Mouse (Mus musculus): ENCODE data around the gene Mapk1.

The Mapk1 gene

DNA sequence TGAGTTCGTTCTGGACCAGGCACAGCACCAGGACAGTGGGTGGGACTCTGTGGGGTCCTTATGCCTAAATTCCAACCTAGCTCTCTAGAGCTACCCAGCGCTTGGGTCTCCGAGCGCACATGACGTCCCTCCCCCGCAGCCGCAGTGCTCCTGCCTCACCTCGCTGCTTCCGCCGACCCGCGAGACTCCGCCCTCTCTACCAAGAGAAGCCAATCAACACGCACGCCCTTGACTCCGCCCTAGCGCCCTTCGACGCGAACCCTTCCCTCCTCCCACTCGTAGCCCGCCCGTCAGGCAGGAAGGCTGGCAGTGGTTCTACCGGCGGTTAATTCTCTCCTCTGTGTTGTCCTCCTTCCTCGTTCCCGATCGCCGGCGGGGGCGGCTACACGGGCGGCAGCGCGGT lies at the start of gene Mapk1:
Gene Mapk1 (plus strand): TSS at position 252 of the 403 bp plus-strand sequence.
- under 1% methylated on average over 35 of the region's 35 CpGs for WGBS

DNA sequence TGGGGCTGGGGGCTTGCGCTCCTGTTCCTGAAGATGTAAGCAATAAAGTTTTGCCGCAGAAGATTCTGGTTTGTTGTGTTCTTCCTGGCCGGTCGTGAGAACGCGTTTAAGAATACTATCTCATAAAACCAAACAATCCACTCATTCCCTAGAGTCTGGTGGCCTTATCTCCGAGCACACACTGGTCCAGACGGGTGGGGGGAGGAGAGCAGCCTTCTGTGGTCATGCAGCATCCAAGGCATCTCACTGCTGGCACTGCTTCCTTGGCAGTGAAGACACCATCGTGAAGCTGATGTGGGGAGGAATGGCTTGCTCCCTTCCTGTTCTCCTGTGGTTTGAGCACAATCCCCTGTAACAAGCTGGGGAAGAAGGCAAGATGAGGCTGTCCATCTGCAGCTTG lies 43.6 kb upstream of the Mapk1 start:
- 83% methylated on average over 9 of the region's 9 CpGs for WGBS

DNA sequence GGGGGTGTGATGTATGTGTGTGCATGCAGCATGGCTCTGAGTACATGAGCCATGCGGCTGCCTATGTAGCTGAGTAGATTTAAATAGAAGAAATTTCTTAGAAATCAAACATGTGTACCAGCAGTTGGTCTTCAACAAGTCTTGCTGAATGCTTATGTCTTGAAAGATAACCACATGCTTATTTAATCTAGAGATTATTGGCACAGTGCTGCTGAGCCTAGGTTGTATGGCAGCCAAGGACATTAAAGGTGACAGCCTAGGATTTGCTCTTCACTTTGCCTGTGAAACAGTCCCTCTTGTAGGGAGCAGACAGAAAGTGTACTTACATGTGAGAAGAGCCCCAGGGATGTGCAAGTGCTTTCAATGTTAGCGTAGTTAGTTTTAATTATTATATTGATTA lies 42.1 kb upstream of the Mapk1 start:
- 74% methylated on average over 2 of the region's 2 CpGs for WGBS

DNA sequence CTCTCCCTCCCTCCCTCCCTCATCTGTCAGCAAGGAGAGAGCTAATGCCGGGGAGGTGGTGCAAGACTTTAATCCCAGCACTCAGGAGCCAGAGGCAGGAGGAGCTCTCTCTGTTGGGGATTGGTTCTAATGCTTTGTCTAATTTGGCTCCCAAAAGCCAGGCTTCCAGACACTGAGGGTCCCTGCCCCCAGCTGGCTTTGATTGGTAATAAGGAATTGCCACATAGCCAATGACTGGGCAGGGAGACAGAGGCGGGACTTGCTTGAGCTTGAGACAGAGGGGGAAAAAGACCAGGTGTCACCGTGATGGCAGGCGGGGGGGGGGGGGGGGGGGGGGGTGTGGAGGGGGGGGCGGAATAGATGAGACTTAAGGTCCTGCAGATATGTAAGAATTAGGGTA lies 24.6 kb upstream of the Mapk1 start:
- WGBS = 37% methylated on average over 3 of the region's 5 CpGs

DNA sequence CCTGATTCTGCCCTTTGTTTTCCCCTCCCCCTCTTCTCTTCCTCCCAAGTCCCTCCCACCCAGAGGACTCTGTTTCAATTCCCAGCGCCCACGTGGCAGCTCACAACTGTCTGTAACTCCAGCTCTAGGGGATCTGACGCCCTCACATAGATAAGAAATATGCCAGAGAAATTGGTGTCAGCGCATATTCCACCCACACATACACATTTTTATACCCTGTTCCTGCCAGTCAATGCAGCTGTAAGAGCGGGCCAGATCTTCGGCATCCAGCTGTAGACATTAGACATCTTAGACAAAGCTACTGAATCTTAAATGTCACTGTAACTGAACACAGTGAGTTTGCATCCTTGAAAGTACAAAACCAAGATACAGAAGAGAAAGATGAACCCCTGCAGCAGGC lies 23.3 kb upstream of the Mapk1 start:
- WGBS = 59% methylated on average over 6 of the region's 6 CpGs

DNA sequence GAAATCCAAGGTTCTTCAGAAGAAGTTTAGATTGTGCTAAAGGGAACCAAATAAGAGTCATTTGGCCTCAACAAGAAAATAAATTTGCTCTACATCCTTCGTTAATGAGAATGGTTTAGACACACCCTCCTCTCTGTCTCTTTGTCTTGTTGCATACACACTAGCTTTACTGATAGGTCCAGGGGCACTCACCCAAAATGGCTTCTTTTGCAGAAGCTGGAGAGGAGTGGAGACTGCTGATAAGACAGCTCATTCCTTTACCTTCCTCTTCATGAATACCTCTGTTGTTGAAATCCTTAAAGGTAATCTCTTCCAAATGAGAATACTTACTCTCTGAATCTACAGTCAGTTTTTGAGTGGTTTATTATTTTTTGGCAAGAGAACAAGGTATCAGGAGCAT lies 18.0 kb upstream of the Mapk1 start:
- 75% methylated on average over 1 of the region's 1 CpGs for WGBS

DNA sequence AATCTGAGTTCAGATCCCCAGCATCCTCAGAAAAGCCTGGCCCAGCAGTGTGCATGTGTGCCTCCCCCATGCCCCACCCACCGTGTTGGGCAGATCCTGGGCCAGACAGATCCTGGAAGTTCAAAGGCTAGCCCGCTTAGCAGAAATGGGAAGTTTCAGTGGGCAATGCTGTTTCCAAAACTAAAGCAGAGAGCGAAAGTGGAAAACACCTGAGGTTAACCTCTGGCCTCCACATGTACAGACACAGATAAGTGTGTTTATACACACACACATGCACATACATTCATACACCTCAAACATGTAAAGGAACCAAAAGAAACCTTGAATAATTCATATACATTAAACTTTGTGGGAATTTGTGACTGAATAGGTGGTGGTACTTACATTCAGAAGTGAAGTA lies 5.1 kb upstream of the Mapk1 start:
- WGBS = 89% methylated on average over 3 of the region's 3 CpGs

DNA sequence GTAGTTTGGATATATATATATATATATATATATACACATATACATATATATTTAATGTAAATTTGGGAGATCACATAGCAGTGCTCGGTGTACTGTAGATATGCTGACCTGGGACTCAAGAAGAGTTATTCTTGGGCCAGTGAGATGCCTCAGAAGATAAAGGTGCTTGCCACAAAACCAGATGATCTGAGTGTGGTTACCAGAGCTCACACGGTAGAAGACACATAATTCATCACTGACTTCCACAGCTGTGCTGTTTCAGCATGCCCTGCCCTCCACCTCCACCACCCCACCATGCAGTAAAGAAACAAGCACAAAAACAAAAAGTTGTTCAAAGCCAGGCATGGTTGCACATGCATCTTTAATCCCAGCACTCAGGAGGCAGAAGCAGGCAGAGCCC lies 4.4 kb upstream of the Mapk1 start:
- 90% methylated on average over 2 of the region's 2 CpGs for WGBS

DNA sequence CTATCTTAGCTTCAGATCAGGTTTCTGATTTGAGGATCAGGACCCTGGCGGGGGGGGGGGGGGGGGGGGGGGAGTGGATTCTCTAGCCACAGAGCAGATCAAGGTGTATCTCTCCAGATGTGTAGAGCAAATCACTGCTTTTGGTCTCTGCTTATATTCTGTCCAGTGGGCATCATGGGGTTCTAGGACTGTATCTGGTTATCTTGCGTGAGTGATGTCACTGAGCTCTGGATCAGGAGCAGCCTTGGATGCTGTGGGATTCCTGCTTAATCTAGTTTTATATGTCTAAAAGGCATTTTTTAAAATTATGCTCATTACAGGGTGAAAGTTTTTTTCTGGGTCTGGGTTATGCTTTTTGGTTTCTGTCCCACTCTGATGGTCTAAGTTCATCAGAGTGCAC lies 546 bp upstream of the Mapk1 start:
- WGBS = 37% methylated on average over 2 of the region's 2 CpGs

DNA sequence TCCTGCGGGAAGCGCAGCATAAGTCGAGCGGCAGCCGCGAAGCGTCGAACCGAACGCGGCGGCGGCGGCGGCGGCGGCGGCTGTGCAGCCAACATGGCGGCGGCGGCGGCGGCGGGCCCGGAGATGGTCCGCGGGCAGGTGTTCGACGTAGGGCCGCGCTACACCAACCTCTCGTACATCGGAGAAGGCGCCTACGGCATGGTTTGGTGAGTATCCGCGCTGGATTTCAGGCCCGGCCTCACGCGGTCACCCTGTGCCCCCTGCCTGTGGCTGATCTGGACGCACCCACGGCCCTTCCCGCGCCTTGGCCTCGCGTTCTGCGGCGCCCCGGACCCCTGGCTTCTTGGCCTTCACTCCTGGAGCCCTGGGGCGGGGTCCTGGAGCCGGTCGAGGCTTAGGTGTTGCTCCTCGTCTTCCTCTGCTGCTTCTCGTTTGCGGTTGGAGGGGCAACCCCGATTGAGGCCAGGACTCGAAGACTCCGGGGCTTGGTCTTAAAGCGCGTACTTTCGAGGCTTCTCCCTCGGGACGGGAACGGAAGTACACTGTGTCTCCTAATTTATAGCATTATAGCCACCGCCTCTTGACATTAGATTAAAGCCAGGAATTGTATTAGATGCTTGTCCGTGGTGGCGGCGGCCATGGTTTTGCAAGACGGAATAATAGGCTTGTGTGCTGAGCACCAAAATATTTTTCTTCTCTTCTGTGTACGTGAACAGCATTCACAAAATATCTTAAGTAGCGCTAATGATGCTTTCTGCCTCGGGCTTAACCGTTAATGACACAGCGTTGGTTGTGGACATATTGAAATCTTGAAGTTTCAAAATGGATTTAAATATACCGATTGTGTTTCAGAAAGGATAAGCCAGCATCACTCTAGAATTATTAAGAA lies 596 bp downstream of the Mapk1 start:
- WGBS = under 1% methylated on average over 75 of the region's 75 CpGs

DNA sequence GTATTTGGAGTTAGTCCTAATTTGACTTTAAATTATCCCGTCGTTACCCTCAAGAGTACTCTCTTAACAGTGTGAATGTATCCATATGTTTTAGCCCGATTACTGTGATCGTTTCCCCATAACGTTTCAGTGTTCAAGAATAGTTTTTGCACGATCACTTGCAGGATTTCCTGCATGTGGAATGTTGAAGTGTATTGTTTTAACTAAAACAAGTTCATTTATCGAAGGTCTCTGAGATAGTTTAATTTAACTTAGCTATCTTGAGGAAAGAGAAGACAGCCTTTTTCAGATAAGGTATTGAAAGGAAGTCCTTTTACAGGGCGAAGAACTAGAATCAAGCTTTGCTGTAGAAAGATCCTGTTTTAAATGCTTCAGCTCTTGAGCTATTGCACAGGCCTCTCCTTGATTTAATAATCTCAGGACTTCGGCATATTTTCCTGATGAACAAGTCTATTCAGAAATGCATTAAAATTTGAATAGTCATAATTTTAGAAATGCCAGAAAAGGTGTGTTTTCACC lies 1.3 kb downstream of the Mapk1 start:
- WGBS = 2% methylated on average over 9 of the region's 9 CpGs

DNA sequence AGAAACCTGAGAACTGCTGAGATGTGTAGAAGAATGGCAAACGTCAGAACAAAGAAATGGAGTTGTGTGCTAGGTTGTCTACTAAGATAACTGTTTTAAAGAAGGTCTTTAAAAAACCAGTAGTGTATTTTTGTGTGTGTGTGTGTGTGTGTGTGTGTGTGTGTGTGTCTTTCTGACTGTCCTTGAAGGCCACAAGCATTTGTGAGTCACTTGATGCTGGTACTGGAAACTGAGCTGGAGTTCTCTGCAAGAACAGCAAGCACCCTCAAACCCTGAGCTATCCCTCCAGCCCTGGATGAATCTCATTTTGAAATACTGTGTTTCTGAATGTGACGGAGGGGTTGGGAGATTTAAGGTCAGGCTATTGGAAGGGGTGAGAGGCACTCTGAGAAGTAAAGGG lies 4.1 kb downstream of the Mapk1 start:
- 56% methylated on average over 2 of the region's 2 CpGs for WGBS

DNA sequence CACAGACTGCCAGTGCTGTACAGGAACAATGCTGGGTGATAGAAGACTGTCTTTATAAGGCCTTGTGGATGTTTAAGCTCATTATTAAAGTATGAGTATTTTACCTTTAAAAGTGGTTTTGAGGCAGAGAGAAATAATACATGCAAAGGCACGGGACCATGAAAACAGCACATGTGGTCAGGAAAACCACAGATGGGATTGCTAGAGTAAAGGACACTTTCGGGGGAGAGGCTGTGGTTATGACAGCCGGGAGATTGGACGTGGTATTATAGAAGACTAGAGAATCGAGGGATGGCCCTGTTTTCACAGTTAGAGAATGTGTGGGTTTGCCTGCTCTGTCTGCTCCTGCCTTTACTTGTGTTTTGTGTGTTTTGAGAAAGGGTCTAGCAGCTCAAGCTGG lies 5.7 kb downstream of the Mapk1 start:
- WGBS = 58% methylated on average over 5 of the region's 5 CpGs

DNA sequence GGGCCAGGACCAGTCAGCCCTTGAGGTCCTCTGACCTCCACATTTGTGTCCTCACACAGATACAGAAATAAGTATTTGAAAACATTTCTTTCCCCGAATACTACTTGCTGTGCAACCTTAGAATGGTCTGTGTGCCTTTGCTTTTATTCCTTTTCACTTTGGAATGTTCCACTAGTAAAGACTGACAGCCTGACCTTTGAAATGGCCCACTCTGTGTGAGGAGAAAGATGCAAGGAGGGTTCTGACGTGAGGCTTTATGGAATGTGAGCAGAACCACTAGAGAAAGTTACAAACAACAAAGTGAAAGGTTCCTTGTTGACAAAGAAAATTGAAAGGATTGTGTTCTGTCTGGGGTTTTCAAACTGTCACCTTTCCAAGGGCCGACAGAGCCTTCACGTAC lies 6.8 kb downstream of the Mapk1 start:
- 45% methylated on average over 4 of the region's 4 CpGs for WGBS

DNA sequence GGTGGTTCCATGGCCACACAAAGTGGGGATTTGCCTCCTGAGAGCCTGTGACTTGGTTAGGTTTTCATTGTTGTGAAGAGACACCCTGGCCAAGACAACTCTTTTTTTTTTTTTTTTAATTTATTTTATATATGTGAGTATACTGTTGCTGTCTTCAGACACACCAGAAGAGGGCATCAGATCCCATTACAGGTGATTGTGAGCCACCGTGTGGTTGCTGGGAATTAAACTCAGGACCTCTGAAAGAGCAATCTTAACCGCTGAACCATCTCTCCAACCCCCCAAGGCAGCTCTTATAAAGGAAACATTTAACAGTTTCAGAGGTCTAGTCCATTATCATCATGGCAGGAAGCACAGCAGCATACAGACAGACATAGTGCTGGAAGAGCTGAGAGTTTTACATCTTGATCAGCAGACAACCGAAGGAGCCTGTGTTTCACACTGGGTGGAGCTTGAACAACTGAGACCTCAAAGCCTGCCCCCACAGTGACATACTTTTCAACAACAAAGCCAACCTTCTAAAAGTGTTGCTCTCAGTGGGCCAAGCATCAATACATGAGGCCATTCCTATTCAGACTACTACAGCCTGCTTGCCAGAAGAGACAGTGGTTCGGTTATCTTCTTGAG lies 11.4 kb downstream of the Mapk1 start:
- WGBS = 64% methylated on average over 4 of the region's 4 CpGs

DNA sequence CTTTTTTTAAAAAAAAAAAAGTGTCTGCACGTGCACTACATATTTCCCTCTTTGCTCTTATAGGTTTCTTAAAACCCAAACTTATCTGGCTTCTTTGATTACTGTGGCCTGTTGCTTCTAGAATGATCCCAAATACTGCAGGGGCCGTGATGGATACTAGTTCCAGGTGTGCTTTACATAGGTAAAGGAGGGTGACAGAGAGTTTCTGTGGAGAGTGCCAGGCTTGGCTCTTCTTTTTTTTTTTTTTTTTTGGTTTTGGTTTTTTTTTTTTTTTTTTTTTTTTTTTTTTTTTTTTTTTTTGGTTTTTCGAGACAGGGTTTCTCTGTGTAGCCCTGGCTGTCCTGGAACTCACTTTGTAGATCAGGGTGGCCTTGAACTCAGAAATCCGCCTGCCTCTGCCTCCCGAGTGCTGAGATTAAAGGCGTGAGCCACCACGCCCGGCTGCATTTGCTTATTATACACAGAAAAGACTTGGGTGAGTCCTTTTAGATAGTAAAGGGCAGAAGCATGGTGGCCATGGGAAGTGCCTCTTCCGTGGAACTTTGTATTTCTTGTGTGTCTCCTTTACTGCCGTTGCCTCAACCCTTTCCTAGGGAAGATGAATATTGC lies 13.0 kb downstream of the Mapk1 start:
- WGBS = 77% methylated on average over 10 of the region's 10 CpGs

DNA sequence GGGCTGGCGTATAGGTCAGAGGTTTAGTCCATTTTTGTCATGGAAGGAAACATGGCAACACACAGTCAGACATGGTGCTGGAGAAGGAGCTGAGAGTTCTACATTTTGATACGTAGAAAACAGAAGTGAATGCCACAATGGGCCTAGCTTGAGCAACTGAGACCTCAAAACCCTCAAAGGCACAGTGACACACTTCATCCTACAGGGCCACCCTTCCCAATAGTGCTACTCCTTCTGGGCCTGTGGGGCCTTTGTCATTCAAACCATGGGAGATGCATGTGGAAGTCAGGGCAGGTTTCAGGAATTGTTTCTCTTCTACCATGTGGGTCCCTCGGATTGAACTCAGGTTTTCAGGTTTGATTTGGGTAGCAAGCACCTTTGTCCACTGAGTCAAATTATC lies 17.9 kb downstream of the Mapk1 start:
- WGBS = 68% methylated on average over 3 of the region's 3 CpGs

DNA sequence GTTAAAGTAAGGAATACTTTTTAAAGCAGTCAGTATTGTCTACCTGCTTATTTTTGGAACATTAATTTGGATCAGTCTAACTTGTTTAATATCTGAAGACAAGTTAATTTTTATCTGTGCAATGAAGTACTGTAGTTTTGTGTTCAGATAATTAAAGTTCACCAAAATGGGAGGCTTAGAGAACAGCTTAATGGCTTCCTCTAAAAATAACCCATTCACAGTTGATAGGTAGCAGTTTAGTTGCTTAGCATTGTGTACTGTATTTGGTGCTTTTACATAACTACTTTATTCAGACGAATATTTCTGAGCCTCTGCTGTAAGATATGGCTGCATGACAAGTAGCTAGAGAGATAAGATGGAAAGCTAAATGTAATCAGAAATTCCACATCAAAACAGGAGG lies 23.9 kb downstream of the Mapk1 start:
- 30% methylated on average over 1 of the region's 1 CpGs for WGBS

DNA sequence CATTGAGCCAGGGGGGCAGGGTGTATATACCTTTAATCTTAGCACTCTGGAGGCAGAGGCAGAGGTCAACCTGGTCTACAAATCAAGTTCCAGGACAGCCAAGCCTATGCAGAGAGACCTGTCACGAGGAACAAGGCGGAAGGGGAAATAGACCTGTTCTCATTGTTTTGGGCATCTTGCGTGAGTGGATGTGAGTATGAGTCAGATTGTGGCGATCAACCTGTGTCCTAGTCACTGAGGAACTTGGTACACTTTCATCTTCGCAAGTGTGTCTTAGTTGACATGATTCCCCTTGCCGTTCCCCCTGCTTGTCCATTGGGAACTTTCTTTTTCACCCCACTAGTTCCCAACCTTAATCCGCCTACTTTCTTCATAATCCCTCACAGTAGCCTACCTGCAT lies 26.9 kb downstream of the Mapk1 start:
- WGBS = 81% methylated on average over 7 of the region's 7 CpGs

DNA sequence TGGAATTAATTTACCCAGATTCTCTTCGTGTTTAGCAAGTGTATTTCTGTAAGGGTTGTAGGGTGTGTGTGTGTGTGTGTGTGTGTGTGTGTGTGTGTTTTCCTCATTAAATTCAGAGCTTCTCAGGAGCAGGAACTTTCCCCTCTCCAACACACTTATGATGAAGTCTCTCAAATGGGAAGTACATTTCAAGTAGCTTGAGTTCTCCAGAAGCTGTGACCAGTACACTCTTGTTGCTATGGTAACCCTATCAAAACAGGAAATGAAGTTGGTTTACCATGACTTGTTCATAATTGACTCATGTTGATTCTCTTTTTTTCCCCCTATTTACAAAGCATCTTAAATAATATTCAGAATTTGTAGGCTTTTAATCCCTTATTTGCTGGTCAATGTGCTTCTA lies 29.4 kb downstream of the Mapk1 start:
- 60% methylated on average over 1 of the region's 1 CpGs for WGBS

DNA sequence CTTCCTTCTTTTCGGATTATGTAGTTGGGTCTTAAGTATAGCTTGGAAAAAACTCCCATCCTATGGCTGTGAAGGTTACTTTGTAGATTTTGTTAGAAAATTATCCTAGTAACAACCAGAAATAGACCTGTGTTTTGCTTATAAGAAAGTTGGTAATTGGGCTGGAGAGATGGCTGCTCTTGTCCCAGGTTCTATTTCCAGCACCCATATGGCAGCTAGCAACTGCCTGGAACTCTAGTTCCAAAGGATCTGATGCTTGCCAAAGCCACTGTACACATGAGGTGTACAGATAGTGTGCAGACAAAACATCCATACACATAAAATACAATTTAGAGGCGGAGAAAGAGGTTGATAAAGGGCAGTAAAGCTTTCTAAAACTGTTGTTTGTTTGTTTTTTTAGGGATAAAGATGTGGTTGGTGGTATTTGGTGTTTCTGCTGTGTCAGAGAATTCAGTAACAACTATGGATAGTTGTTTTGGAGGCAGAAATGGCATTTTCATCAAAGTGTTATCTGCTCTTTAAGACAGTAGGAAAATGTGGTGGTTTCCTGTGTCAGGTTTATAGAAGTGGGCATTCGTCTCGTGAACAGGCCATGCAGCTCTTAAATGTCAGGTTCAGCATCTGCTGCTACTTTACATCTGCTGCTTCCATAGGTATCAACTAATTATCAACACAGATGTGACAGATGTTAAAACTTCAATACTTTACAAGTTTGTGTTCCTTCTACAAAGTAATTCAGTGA lies 32.1 kb downstream of the Mapk1 start:
- WGBS = 49% methylated on average over 4 of the region's 4 CpGs

DNA sequence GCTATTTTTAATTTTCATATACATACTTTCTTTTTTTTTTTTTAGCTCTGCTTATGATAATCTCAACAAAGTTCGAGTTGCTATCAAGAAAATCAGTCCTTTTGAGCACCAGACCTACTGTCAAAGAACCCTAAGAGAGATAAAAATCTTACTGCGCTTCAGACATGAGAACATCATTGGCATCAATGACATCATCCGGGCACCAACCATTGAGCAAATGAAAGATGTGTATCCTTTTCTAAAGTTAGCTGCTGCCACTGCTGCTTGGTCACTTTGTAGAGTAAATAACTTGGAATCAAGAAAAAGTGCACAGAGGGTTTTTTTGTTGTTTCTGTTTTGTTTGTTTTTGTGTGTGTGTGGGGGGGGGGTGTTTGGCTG lies 32.7 kb downstream of the Mapk1 start:
- 67% methylated on average over 3 of the region's 3 CpGs for WGBS
